21 mouse cellular contexts compared by ENCODE assay signal in genomic region chr2:66008995-66009654, GRCm38 (mm10).
DNase-seq lines count a peak whose midpoint lies in the region; ATAC-seq lines count a peak whose summit lies in the region.
"Had no signal": no experiment of that assay in that cellular context is flagged by ENCODE, and none has a peak within 500 bp of the region (broad histone marks: within the 10 kb centered on the region; RNA-seq: fewer than 3 reads in every experiment).

No protein-coding gene starts in this region.

- no peak for DNase-seq in frontal cortex, postnatal 10 days (ENCODE audit: low spot score in 2 of 2)
- no peak for DNase-seq in neural tube, embryonic 11.5 days (ENCODE audit: low spot score)
- DNase-seq in neural tube, embryonic 10.5 days (ENCODE audit: extremely low spot score, low spot score), result no peak
- peak; percentile 53 for DNase-seq in retina, postnatal 1 day
- no peak for DNase-seq in layer of hippocampus, adult 18-20 months (ENCODE audit: low spot score in 2 of 2)
- DNase-seq in layer of hippocampus, postnatal 10 days (ENCODE audit: low spot score in 2 of 2), result no peak
- DNase-seq: adrenal gland, postnatal 14 days; cerebellum, adult 11 months; cerebellum, postnatal 14 days; kidney, adult 18-20 months had no signal

- H3K4me1 ChIP-seq in neural tube, embryonic 11.5 days (ENCODE audit: control insufficient read depth, insufficient read depth, low read length), result no peaks in the 10 kb centered on the region
- H3K4me1 ChIP-seq in midbrain, embryonic 15.5 days, result peaks cover 4% of the 10 kb centered on the region
- H3K4me1 ChIP-seq: heart, embryonic 10.5 days; lung, embryonic 15.5 days; neural tube, embryonic 12.5 days had no signal

- ATAC-seq in frontal cortex, adult (ENCODE audit: low TSS enrichment), result peak; percentile 45; the same call in 1 of the 2 replicates
- peak; percentile 61; the same call in 1 of the 2 replicates for ATAC-seq in neural tube, embryonic 11.5 days (ENCODE audit: insufficient read depth, low FRiP score, low TSS enrichment)
- ATAC-seq in midbrain, embryonic 15.5 days (replicated peaks), result 0 out of 2 replicates have a peak, but pooled peaks have one; percentile 53

- H3K9me3 ChIP-seq in neural tube, embryonic 11.5 days (ENCODE audit: control insufficient read depth, low read length), result no peaks in the 10 kb centered on the region
- H3K9me3 ChIP-seq in midbrain, embryonic 15.5 days, result no peaks in the 10 kb centered on the region
- H3K9me3 ChIP-seq: heart, embryonic 10.5 days; limb, embryonic 13.5 days; lung, embryonic 15.5 days; neural tube, embryonic 12.5 days had no signal

- 81% methylated on average over 19 of the region's 19 CpGs for WGBS in neural tube, embryonic 11.5 days
- WGBS in midbrain, embryonic 15.5 days, result 45% methylated on average over 19 of the region's 19 CpGs

- H3K4me3 ChIP-seq in neural tube, embryonic 11.5 days (ENCODE audit: low read depth, low read length), result no peak overlapping the region
- no peak overlapping the region for H3K4me3 ChIP-seq in midbrain, embryonic 15.5 days
- H3K4me3 ChIP-seq: heart, embryonic 10.5 days; limb, embryonic 13.5 days; lung, embryonic 15.5 days; neural tube, embryonic 12.5 days had no signal

- H3K4me2 ChIP-seq in neural tube, embryonic 11.5 days (ENCODE audit: low read depth), result no peak overlapping the region
- H3K4me2 ChIP-seq in midbrain, embryonic 15.5 days, result peak overlapping the region; percentile 13; the same call in 1 of the 2 replicates
- H3K4me2 ChIP-seq: limb, embryonic 13.5 days; lung, embryonic 15.5 days; neural tube, embryonic 12.5 days had no signal

- no peak overlapping the region for H3K27ac ChIP-seq in neural tube, embryonic 11.5 days (ENCODE audit: low read depth, low read length)
- H3K27ac ChIP-seq in midbrain, embryonic 15.5 days, result peak overlapping the region; percentile 42
- H3K27ac ChIP-seq: heart, embryonic 10.5 days; kidney, postnatal 0 days; limb, embryonic 13.5 days; liver, embryonic 14.5 days; lung, embryonic 15.5 days; macrophage; neural tube, embryonic 12.5 days; stomach, postnatal 0 days had no signal

- H3K9ac ChIP-seq in neural tube, embryonic 11.5 days (ENCODE audit: low read length), result no peak overlapping the region
- H3K9ac ChIP-seq in midbrain, embryonic 15.5 days, result no peak overlapping the region; the same call in 1 of the 2 replicates
- H3K9ac ChIP-seq: limb, embryonic 13.5 days; liver, embryonic 14.5 days; lung, embryonic 15.5 days; neural tube, embryonic 12.5 days had no signal

- no peaks in the 10 kb centered on the region for H3K27me3 ChIP-seq in neural tube, embryonic 11.5 days (ENCODE audit: control insufficient read depth, insufficient read depth, low read length)
- no peaks in the 10 kb centered on the region for H3K27me3 ChIP-seq in midbrain, embryonic 15.5 days (replicated peaks)
- H3K27me3 ChIP-seq: limb, embryonic 13.5 days; lung, embryonic 15.5 days; neural tube, embryonic 12.5 days had no signal

- H3K36me3 ChIP-seq in neural tube, embryonic 11.5 days (ENCODE audit: control insufficient read depth, insufficient read depth, low read length), result no peaks in the 10 kb centered on the region
- 0 out of 2 replicates have a peak, but pooled peaks cover 2% of the 10 kb centered on the region for H3K36me3 ChIP-seq in midbrain, embryonic 15.5 days (replicated peaks)
- H3K36me3 ChIP-seq: G1E; heart, embryonic 10.5 days; limb, embryonic 13.5 days; lung, embryonic 15.5 days had no signal
